Mouse (Mus musculus): ENCODE results near the gene Fam13c.

- TF ChIP-seq CTCF (conservative IDR thresholded peaks at IDR 0.05; ENCODE audit: low read length) (no peak), NANOG (IDR thresholded peaks at IDR 0.05; ENCODE audit: borderline replicate concordance, low read length) (no peak)
These were observed 43.5 kb downstream of the Fam13c start for GRCm38 (mm10) chr10:70483736-70484135.

Measured in E14TG2a.4 (cell line).